Mouse (Mus musculus) embryonic facial prominence, embryonic 12.5 days (tissue): Measurements from ENCODE around the gene Gys1. TPM values are rescaled to one million over a fixed set of nuclear protein-coding genes. Genes with fewer than 3 reads are reported as not detected.

Experiments
- ATAC-seq: fragments of 200-750 bp; cut with Nextera tagmentation; 2 replicates; pipeline ENCODE4 v1.8.0; 2017; ENCODE audit not compliant: insufficient number of reproducible peaks, insufficient read depth, low FRiP score, low TSS enrichment
- H3K27ac ChIP-seq: fragments of 300-500 bp; sonication (generic); 2 replicates; pipeline ENCODE4 v1.5.1; 2016; ENCODE audit warnings: mild to moderate bottlenecking
- H3K27me3 ChIP-seq: fragments of 300-500 bp; sonication (generic); 2 replicates; pipeline ENCODE4 v1.6.1; 2016; ENCODE audit warnings: mild to moderate bottlenecking, moderate library complexity
- H3K36me3 ChIP-seq: fragments of 300-500 bp; sonication (generic); 2 replicates; pipeline ENCODE4 v1.6.1; 2016; ENCODE audit warnings: mild to moderate bottlenecking
- H3K4me1 ChIP-seq: fragments of 300-500 bp; sonication (generic); 2 replicates; pipeline ENCODE4 v1.6.1; 2016
- H3K4me2 ChIP-seq: fragments of 300-500 bp; sonication (generic); replicated peaks from 2 replicates; pipeline ENCODE4 v1.6.1; 2016; ENCODE audit warnings: mild to moderate bottlenecking, moderate library complexity
- H3K4me3 ChIP-seq: fragments of 300-500 bp; sonication (generic); 2 replicates; pipeline ENCODE4 v1.5.1; 2016; ENCODE audit warnings: mild to moderate bottlenecking
- H3K9ac ChIP-seq: fragments of 300-500 bp; sonication (generic); 2 replicates; pipeline ENCODE4 v1.6.1; 2016; ENCODE audit warnings: mild to moderate bottlenecking, moderate library complexity
- H3K9me3 ChIP-seq: fragments of 300-500 bp; sonication (generic); 2 replicates; pipeline ENCODE4 v1.6.1; 2016; ENCODE audit warnings: mild to moderate bottlenecking, moderate library complexity
- WGBS: fragments of 180-500 bp; shearing (Covaris S2); methylation state at CpG from one replicate; pipeline ENCODE4 v1.1.7; 2016; 5-methylcytosine and 5-hydroxymethylcytosine counted together
- polyA plus RNA-seq: library from polyadenylated mRNA; unstranded; fragments of >200 nt; fragmentation: Nextera tagmentation; extraction: Ambion mirVana; gene quantifications from 2 replicates; pipeline ENCODE4 v1.2.1, GENCODE M21; 2016

The Gys1 gene
- polyA plus RNA-seq, 1 experiment from 2014 or later, result 43.2 TPM

DNA sequence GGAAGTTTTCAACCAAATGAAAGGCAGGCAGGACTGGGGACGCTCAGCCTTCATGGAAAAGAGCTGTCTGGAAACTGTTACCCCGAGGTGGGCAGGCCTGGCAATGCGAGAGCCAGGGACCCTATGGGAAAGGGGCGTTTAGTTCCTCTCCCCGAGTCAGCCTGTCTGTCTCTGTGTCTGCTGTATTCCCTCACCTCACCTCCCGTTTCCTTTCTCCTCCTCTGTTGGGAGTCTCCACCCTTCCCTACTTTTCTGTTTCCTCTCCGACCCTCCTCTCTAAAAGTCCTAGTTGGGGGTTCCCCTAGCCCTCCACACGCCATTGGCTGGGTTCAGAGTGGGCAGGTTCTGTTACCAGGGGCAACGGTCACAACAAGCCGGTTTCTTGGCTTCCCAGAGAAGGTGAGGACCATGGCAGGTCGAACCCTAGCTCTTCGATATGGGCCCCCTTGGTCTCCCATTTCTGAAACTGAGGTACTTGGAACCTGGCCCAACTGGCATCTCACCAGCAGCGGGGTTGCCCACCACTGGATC lies 16.6 kb upstream of the Gys1 start:
- no peak overlapping the region for H3K4me3 ChIP-seq
- peaks cover 25% of the 10 kb centered on the region for H3K36me3 ChIP-seq
- H3K27ac ChIP-seq, result peak overlapping the region; percentile 50
- peaks cover 84% of the 10 kb centered on the region for H3K27me3 ChIP-seq
- WGBS, result 8% methylated on average over 13 of the region's 13 CpGs
- peak overlapping the region; percentile 27 for H3K4me2 ChIP-seq
- peak overlapping the region; percentile 16; the same call in 1 of the 2 replicates for H3K9ac ChIP-seq
- no peaks in the 10 kb centered on the region for H3K9me3 ChIP-seq
- peaks cover 43% of the 10 kb centered on the region for H3K4me1 ChIP-seq
- no peak for ATAC-seq

DNA sequence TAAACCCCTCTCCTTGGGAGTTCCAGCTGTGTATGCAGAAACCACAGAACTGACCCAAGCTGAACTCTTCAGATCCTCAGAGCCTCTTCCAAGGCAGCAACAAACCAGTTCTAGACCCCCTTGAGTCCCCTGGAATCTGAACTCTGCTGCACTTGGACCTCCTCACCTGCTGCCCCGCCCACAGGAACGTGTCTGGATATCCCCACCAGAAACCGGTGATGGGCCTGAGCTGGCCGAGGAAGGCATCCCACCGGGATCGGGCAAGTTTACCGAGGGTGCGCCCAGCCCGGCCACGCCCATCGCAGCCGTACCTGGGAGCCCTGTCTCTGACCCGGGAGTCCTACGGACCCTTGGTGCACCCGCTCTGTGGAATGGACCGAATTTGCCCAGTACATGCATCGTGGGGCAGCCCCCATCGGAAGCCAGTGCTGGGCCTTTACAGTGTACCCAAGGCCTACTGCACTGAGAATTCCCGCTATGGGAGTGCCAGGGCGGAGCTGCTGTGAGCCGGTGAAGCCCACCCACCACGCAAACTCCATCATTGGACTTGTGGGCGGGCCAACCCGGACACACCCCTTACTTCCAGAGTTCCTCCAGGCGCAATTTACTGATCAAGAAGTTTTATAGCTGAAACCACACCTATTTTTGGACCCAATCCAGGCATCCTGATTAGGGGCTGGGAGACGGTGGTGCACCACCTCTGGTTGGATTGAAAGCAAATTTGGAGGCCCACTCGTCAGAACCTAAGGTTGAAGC lies 14.6 kb upstream of the Gys1 start:
- peaks cover 30% of the 10 kb centered on the region for H3K4me1 ChIP-seq
- peaks cover 63% of the 10 kb centered on the region for H3K27me3 ChIP-seq
- no peak overlapping the region for H3K9ac ChIP-seq
- H3K27ac ChIP-seq, result no peak overlapping the region
- H3K4me3 ChIP-seq, result no peak overlapping the region
- ATAC-seq, result no peak
- H3K9me3 ChIP-seq, result no peaks in the 10 kb centered on the region
- H3K4me2 ChIP-seq, result peak overlapping the region; percentile 31
- 11% methylated on average over 27 of the region's 27 CpGs for WGBS
- H3K36me3 ChIP-seq, result peaks cover 45% of the 10 kb centered on the region

DNA sequence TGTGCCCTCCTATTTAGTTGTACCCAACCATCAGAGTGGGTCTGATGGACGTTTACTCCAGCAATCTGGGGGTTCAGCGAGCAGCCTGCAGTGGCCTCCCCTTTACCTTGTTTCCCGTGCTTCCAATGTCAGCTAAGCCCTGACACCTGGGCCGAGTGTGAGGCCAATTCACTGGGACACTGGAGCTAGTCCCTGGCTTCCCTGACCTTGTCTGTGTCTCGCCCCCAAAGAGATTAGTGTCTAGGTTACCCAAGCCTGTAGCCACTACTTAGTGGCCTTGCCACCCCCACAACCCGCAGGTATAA lies 14.1 kb upstream of the Gys1 start, which contains the start of gene Lhb:
Gene Lhb, plus strand, starts transcription at position 206 of the 305 bp plus-strand sequence.
- peak within 1 kb of the TSS; percentile 31 for H3K4me2 ChIP-seq
- no peak within 1 kb of the TSS for H3K9ac ChIP-seq
- no peak within 1 kb of the TSS for H3K4me3 ChIP-seq
- peaks cover 26% of the 10 kb centered on the region for H3K4me1 ChIP-seq
- H3K9me3 ChIP-seq, result no peaks in the 10 kb centered on the region
- H3K27ac ChIP-seq, result no peak within 1 kb of the TSS
- 64% methylated on average over 6 of the region's 6 CpGs for WGBS
- H3K36me3 ChIP-seq, result peaks cover 50% of the 10 kb centered on the region
- ATAC-seq, result no peak
- H3K27me3 ChIP-seq, result peaks cover 58% of the 10 kb centered on the region

DNA sequence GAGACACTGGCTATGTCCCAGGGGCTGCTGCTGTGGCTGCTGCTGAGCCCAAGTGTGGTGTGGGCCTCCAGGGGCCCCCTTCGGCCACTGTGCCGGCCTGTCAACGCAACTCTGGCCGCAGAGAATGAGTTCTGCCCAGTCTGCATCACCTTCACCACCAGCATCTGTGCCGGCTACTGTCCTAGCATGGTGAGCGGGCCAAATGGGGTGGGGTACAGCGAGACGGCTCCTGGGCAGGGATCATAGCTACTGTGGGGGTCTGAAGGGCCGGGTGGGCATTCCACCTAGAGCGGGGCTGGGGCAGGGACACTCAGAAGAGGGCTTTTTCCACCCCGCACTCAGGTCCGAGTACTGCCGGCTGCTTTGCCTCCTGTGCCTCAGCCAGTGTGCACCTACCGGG lies 13.4 kb upstream of the Gys1 start:
- peaks cover 52% of the 10 kb centered on the region for H3K27me3 ChIP-seq
- no peaks in the 10 kb centered on the region for H3K9me3 ChIP-seq
- H3K4me3 ChIP-seq, result no peak overlapping the region
- WGBS, result 91% methylated on average over 14 of the region's 14 CpGs
- no peak overlapping the region for H3K9ac ChIP-seq
- H3K4me2 ChIP-seq, result no peak overlapping the region
- no peak overlapping the region for H3K27ac ChIP-seq
- no peak for ATAC-seq
- peaks cover 51% of the 10 kb centered on the region for H3K36me3 ChIP-seq
- H3K4me1 ChIP-seq, result peaks cover 25% of the 10 kb centered on the region

DNA sequence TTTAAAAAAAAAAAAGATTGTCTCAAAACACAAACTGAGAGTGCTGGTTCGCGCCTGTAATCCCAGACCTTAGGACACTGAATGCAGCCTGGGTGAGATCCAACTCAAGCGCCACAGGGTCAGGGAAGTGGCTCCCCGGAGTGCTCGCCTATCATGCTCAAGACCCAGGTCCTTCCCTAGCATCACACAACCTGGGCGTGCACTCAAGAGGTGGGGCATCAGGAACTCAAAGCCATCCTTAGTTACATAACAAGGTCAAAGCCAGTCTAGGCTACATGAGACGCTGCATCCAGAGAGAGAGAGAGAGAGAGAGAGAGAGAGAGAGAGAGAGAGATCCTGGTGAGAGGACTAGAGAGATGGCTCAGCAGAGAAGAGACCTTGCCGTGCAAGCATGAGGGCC lies 8.1 kb upstream of the Gys1 start:
- no peak overlapping the region for H3K4me2 ChIP-seq
- H3K9me3 ChIP-seq, result no peaks in the 10 kb centered on the region
- no peak overlapping the region for H3K4me3 ChIP-seq
- WGBS, result 91% methylated on average over 8 of the region's 8 CpGs
- H3K36me3 ChIP-seq, result peaks cover 88% of the 10 kb centered on the region
- no peaks in the 10 kb centered on the region for H3K4me1 ChIP-seq
- H3K9ac ChIP-seq, result no peak overlapping the region
- 0 out of 2 replicates have a peak, but pooled peaks cover under 1% of the 10 kb centered on the region for H3K27me3 ChIP-seq
- no peak overlapping the region for H3K27ac ChIP-seq
- no peak for ATAC-seq

DNA sequence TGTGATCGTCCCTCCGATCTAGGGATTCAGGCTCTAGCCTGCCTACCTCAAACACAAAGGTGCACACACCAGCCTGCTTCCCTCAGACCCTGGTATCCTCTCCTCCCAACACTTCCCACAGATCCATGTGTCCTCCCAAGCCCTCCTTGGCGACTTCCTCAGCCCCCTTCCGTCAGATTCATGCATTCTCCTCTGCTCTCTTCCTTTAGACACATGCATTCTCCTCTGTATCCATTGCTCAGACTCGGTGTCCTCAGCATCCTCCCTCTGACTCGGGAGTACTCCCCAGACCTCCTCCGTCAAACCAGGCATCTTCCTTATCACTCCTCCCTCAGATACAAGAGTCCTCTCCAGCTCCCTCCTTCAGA lies 825 bp upstream of the Gys1 start:
- Histone ChIP-seq H3K4me3 (peak overlapping the region; percentile 95), H3K9ac (peak overlapping the region; percentile 89), H3K4me2 (peak overlapping the region; percentile 97), H3K9me3 (no peaks in the 10 kb centered on the region), H3K4me1 (peaks cover 43% of the 10 kb centered on the region), H3K27me3 (no peaks in the 10 kb centered on the region), H3K36me3 (peaks cover 33% of the 10 kb centered on the region), H3K27ac (peak overlapping the region; percentile 90)
- no peak for ATAC-seq
- 1% methylated on average over 7 of the region's 7 CpGs for WGBS

DNA sequence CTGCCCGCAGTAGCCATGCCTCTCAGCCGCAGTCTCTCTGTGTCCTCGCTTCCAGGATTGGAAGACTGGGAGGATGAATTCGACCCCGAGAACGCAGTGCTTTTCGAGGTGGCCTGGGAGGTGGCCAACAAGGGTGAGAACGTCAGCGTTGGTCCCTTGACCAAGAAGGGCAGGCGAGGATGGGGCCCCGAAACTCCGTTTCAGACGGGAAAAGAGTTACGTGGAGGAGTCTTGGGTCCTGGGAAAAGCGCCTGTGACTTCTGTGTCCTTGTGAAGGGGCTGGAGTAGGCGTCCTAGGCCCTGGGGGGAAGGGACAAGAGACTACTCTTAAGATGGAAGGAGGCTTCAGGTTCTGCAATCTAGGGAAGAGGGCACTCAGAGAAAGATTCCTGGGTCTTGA lies 394 bp downstream of the Gys1 start:
- 2% methylated on average over 16 of the region's 16 CpGs for WGBS
- Histone ChIP-seq H3K27me3 (no peaks in the 10 kb centered on the region), H3K4me1 (peaks cover 43% of the 10 kb centered on the region), H3K4me3 (peak overlapping the region; percentile 95), H3K36me3 (peaks cover 26% of the 10 kb centered on the region), H3K9ac (peak overlapping the region; percentile 72), H3K4me2 (peak overlapping the region; percentile 97), H3K9me3 (no peaks in the 10 kb centered on the region), H3K27ac (peak overlapping the region; percentile 71)
- 0 out of 2 replicates have a peak, but pooled peaks have one; percentile 0 for ATAC-seq

DNA sequence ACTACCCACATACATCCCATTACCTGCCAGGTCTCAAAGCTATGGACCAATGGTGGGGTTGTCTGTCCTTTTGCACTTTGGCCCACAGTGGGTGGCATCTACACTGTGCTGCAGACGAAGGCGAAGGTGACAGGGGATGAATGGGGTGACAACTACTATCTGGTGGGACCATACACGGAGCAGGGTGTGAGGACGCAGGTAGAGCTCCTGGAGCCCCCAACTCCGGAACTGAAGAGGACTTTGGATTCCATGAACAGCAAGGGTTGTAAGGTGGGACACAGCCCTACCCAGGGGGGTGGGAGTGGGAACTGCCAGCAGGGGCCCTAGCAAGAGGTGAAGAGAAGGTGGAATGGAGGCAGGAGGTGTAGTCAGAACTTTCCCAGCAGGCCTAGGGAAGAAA lies 1.8 kb downstream of the Gys1 start:
- Histone ChIP-seq H3K27me3 (no peaks in the 10 kb centered on the region), H3K36me3 (peaks cover 25% of the 10 kb centered on the region), H3K4me2 (0 out of 2 replicates have a peak overlapping the region, but pooled peaks have one; percentile 97), H3K27ac (no peak overlapping the region), H3K9ac (0 out of 2 replicates have a peak overlapping the region, but pooled peaks have one; percentile 24), H3K4me3 (no peak overlapping the region), H3K9me3 (no peaks in the 10 kb centered on the region), H3K4me1 (peaks cover 43% of the 10 kb centered on the region)
- 92% methylated on average over 5 of the region's 5 CpGs for WGBS
- no peak for ATAC-seq

DNA sequence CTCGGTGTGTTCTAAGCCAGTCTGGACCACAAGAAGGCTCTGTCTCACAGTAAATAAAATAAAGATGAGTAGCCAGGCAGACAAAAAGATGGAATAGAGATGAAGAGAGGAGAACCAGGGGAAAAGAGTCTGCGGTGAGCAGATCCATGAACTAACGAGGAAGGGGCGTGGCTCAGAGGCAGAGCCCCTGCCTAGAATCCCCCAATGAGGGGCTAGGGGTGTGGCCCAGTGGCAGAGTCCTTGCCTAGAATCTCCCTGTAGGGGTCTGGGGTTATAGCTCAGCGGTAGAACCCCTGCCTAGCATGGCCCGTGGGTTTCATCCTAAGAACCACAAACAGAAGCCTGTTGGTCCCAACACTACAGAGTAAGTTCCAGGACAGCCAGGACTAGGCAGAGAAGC lies 2.4 kb downstream of the Gys1 start:
- peaks cover 43% of the 10 kb centered on the region for H3K4me1 ChIP-seq
- H3K4me2 ChIP-seq, result peak overlapping the region; percentile 26
- ATAC-seq, result no peak
- peak overlapping the region; percentile 24; the same call in 1 of the 2 replicates for H3K9ac ChIP-seq
- no peak overlapping the region for H3K27ac ChIP-seq
- no peak overlapping the region for H3K4me3 ChIP-seq
- peaks cover 22% of the 10 kb centered on the region for H3K36me3 ChIP-seq
- H3K27me3 ChIP-seq, result no peaks in the 10 kb centered on the region
- WGBS, result 24% methylated on average over 6 of the region's 6 CpGs
- H3K9me3 ChIP-seq, result no peaks in the 10 kb centered on the region

DNA sequence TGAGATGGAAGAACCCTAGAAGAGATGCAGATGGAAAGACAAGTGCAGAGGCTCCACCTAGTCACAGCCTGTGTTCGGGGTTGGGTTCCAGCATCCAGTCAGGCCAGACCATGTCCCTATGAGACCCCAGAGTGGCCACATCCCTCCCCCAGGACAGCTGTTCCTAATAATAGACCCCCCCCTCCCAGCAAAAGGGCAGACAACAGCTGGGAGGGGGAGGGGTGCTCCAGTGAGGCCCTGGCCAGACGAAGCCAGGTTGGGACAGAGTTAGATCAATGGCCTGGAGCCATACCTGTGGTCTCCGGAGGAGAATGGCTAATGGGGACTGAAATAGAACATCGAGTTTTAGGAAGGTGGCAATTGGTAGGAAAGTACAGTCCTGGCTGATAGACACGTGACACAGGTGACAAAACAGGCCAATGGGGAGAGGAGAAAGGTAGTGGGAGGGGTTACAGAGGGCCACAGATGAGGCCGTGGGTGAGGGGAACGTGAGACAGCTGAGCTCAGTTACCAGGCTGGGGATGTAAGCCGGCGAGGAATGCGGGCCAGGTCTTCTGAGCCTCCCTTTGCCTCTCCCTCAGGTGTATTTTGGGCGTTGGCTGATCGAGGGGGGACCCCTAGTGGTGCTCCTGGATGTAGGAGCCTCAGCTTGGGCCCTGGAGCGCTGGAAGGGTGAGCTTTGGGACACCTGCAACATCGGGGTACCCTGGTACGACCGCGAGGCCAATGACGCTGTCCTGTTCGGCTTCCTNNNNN lies 3.1 kb downstream of the Gys1 start, which contains the start of gene Ruvbl2:
Gene Ruvbl2, minus strand, starts transcription at position 576 of the 756 bp plus-strand sequence.
- WGBS, result 17% methylated on average over 19 of the region's 19 CpGs
- Histone ChIP-seq H3K27me3 (no peaks in the 10 kb centered on the region), H3K9ac (peak within 1 kb of the TSS; percentile 24), H3K27ac (peak within 1 kb of the TSS; percentile 1; the same call in 1 of the 2 replicates), H3K4me2 (peak within 1 kb of the TSS; percentile 26), H3K36me3 (peaks cover 25% of the 10 kb centered on the region), H3K9me3 (no peaks in the 10 kb centered on the region), H3K4me3 (peak within 1 kb of the TSS; percentile 1; the same call in 1 of the 2 replicates), H3K4me1 (peaks cover 43% of the 10 kb centered on the region)
- no peak for ATAC-seq

DNA sequence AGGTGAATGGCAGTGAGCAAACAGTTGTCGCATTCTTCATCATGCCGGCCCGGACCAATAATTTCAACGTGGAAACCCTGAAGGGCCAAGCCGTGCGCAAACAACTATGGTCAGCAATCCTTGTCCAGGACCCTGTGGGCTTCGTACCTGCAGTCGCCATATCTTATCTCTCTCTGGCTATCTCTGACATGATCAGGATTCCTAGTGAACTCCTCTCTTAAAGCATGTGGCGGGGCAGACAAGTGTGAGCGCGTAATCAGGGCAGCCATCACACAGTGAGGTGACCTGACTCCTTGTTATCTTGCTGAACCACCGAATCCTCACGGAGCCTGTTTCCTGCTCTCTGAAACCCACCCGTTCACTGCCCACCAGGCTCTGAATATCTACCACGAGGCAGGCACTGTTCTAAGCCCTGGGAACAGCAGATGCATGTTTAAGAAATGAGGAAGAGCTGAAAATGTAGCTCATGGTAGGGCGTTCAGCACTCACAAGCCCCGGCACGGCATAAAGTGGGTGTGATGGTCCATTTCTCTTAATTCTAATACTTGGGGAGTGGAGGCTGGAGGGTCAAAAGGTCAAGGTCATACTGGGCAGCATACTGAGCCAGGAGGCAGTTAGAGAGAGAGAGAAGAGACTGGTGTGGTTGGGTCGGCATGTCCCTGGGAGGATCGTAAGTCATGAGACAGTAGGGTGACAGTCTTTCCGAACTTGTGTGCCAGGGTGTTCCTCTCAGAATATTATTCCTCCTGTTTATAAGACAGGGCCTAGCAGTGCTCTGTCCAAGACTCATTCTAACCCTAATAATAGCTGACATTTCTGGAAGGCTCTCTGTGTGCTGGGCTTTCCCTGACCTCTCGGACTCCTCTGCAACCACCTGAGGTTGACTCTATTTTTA lies 9.1 kb downstream of the Gys1 start:
- Histone ChIP-seq H3K36me3 (peaks cover 59% of the 10 kb centered on the region), H3K9ac (no peak overlapping the region), H3K4me1 (no peaks in the 10 kb centered on the region), H3K4me2 (no peak overlapping the region), H3K27me3 (no peaks in the 10 kb centered on the region), H3K4me3 (no peak overlapping the region), H3K9me3 (no peaks in the 10 kb centered on the region), H3K27ac (no peak overlapping the region)
- no peak for ATAC-seq
- WGBS, result 87% methylated on average over 22 of the region's 22 CpGs
